Mouse (Mus musculus): Measurements from ENCODE around the gene Dpp3. TPM values are rescaled to one million over a fixed set of nuclear protein-coding genes. Genes with fewer than 3 reads are reported as not detected.
"Not testable (repeated sequence)": the region's sequence is repeated elsewhere in the genome, so short reads cannot be mapped to it uniquely, and the experiment has no call there.

The Dpp3 gene
- total RNA-seq (2021), result 10 to 100 TPM; 41.0 to 43.5 TPM

DNA sequence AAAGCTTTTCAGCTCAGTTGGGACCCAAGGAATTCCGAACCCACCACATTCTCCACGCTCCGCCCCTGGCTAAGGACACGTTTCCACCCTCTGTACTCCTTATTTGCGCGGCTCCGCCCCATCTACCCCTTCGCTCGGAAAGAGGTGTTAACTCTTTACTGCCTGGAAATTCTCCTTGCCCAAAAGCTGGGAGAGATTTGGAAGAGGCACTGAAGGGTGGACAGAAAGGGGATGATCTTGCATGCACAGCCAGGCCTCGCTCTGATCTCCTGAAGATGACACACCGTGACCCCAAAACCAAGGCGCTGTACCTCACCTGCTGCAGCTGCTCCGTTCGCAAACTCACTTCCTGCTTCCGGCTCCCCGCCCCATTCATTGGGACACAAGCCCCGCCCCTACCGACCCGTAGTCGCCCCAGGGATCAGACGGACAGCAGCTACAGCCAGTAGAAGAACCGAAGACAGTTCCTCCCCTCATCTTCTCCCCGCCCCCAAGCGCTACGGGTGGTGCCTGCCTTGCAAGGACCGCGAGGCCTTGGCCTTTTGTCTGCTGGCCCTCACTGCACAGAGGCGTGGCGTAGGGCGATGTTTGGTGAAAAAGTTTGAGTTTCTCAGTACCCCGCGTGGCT lies at the start of gene Dpp3:
TSS of gene Dpp3 (minus strand) at position 384 of the 628 bp plus-strand sequence.
- peak; percentile 94 to 96 for DNase-seq (ENCODE audit: extremely low spot score in 1 of 2, low spot score in 1 of 2)

DNA sequence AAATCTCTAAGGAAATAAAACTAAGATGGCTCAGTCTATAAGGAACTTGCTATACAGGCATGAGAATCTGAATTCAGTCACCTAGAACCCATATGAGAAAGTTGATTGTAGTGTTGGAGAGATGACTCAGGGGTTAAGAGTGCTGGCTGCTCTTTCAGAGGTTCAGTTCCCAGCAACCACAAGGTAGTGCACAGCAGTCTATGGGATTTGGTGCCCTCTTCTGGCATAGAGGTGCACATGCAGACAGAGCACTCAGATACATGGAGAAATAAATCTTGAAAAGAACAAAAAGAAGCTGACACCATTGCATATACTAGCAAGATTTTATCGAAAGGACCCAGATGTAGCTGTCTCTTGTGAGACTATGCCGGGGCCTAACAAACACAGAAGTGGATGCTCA lies 40.1 kb upstream of the Dpp3 start:
- DNase-seq (ENCODE audit: extremely low spot score in 1 of 2, low spot score in 1 of 2), result no peak

DNA sequence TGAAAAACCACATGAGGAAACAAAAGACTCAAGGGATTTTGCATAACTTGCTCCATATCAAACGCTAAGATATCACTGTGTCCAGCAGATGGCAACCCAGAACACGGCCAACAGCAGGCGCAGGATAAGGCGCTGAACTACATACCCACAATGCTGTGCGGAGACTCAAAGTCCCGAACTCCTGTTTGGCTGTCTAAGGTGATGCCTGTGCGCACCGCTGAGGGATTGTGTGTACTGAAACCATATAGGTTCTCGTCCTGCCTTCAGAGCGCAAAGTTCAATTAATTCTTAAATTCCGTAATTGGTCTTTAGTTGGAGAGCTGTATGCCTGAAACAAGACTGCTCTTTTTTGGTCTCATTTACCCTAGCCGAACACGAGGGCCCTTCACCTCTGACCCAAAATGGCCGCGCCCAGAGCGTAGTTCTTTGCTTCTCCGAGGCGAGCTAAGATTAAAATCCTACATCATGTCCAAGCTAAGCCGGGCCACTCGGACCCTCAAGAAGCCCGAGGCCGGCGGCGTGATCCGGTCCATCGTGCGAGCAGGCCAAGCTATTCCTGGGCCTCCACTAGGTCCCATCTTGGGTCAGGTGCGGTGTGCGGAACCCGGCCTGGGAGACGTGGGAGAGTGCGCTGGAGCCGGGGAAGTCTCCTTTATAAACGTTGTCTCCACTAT lies 34.0 kb upstream of the Dpp3 start, which contains the start of gene Mrpl11:
TSS of gene Mrpl11 (plus strand) at position 220 of the 674 bp plus-strand sequence.
- DNase-seq (ENCODE audit: extremely low spot score in 1 of 2, low spot score in 1 of 2), result peak; percentile 74 to 82

DNA sequence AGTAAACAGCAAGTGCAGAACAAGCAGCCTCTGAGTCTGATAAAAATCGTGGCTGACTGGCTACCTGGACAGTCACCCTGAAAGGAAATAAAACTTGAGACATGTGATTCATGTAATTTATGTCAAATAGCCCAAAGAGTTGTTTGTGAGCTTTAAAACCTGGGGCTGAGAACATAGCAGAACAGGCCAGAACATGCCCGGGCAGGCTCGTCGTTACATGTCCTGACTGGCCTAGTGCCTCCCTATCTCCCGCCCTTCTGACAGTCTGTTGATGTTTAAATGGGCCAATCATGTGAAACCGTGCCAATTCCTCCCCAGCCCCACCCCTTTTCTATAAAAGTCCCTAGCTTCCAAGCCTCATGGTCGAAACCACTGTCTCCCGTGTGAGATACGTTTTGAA lies 20.6 kb upstream of the Dpp3 start:
- DNase-seq (ENCODE audit: extremely low spot score in 1 of 2, low spot score in 1 of 2), result not testable (repeated sequence)

DNA sequence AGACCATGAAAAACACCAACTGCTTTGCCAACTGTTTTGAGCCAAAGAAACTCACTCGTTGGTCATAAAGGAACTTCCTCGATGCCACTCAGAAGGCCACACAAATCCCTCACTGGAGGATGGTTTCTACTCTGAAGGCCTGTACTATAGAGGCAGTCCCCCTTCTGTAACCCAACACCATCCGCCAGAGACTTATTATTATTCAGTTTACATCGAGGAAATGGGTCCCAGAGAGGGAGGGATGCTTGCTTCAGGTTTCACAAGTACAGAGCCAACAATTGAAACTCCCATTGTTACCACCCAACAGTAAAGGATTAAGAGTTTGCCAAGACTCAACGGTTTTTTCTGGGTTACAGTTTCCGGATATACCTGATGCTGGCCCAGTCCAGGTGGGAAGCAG lies 17.5 kb upstream of the Dpp3 start:
- DNase-seq (ENCODE audit: extremely low spot score in 1 of 2, low spot score in 1 of 2), result no peak

DNA sequence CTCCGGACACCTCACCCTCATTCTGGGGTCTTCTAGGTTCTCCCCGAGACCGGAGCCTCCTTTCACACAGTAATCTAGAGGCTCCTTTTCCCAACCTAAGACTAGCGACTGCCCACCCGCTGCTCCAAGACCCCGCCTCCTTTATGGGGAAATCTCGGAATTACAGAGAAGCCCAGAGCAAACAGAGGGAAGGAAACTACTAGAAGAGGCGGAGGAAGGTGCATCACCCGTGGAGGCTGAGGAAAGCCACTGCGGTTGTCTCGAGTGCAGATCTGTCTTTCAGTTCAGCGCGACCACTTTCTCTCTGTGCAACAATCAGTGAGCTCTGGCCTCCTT lies 15.1 kb upstream of the Dpp3 start:
- no peak for DNase-seq (ENCODE audit: extremely low spot score in 1 of 2, low spot score in 1 of 2)

DNA sequence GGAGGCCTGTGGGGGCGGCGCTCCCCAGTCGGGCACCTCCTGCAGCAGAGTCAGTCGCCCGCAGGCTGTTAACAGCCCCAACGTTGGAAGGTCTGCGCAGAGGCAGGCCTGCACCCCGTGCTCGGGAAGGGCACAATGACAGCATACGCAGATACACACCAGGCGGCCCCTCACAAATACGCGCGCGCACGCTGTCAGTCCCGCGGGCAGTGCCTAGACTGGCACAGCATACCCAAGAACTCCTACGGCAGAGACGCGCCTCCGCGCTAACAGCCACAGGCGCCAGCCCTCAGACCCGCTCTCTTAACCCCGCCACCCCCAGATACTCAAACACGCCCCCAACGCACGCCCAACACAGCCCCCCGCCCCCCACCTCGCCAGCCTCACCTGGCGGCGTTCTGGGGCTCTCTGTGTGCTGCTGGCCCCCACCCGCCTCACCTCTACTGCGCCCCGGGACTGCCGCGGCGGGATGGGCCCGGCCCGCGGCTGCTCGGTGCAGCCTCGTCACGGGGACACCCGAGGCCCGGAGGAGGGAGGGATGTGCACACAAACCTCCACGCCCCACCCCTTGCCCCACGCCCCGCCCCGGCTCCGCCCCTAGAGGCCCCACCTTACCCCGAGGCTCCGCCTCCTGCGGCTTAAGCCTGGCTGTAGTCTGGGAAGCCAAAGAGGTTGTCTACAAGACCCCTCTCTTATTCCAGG lies 14.6 kb upstream of the Dpp3 start, which contains the start of gene Peli3:
TSS of gene Peli3 (minus strand) at position 577 of the 702 bp plus-strand sequence.
- peak; percentile 66 for DNase-seq (ENCODE audit: extremely low spot score in 1 of 2, low spot score in 1 of 2)

DNA sequence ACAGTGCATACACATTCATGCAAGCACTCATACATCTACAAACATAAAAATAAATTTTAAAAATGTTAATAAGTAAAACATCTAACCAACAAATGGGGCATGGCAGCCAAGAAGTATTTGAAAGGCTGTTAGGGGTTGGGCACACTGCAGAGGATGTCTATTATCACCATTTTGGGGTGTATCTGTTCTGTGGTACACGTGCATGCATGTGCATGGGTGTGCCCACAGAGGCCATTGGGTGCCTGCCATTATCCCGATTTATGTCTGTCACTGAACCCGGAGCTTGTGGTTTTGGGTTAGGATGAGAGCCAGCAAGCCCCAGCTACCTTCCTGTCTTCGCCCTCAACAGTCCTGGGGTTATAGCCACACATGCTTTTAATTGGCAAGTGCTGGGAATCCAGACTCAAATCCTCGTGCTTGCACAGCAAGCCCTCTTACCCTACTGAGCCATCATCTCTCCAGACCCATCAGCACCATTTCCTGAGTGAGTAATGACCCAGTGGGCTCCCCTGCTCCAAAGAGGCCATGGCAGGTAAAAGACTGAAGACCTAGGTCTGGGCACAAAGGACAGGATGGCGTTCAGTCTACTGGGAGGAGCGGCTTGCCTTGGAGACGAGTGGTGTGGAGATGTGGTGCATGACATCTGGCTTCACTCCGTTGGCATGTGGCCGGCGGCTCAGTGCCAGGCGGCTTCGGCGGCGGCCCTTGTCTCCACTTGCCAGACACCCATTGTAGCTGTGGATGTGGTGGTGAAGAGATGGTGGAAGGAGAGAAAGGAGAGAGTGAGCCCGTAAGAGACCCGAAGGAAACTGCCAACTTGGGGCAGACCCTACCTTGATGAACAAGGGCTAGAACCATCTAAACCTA lies 9.6 kb upstream of the Dpp3 start:
- no peak for DNase-seq (ENCODE audit: extremely low spot score in 1 of 2, low spot score in 1 of 2)

DNA sequence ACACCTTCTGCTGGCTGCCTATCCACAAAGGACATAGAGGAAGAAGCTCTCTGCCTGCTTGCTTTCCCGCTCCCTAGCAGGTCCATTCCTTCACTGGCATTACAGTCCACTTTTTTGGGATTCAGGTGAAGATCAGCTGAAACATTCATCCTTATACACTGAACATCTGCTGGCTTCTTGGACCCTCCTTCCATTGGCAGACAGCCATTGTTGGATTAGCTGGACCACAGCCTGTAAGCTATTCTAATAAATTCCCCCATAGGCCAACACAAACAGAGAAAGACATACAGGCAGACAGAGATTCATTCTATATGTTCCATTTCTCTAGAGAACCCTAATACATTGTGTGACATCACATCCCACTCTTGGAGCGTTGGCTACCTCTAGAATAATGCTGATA lies 8.8 kb upstream of the Dpp3 start:
- DNase-seq (ENCODE audit: extremely low spot score in 1 of 2, low spot score in 1 of 2), result no peak

DNA sequence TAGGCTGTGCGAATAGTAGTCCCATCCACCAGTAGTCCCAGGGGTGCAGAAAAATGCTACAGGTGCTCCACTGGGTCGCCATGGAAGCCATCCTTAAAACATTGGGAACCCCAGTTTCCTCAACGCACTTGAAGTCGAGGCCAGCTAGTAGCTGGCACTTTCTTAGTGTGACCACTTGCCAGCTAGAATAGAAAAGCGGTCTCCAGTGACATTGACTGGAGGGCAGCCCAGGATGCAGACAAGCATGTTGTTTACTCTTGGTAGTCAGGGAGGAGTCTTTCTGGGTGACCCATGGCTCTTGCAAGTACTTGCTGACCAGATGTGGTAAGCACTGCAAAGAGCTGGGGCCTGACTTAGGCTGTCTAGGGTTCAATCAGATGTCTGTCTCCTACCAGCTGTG lies 694 bp upstream of the Dpp3 start:
- DNase-seq (ENCODE audit: extremely low spot score in 1 of 2, low spot score in 1 of 2), result no peak

DNA sequence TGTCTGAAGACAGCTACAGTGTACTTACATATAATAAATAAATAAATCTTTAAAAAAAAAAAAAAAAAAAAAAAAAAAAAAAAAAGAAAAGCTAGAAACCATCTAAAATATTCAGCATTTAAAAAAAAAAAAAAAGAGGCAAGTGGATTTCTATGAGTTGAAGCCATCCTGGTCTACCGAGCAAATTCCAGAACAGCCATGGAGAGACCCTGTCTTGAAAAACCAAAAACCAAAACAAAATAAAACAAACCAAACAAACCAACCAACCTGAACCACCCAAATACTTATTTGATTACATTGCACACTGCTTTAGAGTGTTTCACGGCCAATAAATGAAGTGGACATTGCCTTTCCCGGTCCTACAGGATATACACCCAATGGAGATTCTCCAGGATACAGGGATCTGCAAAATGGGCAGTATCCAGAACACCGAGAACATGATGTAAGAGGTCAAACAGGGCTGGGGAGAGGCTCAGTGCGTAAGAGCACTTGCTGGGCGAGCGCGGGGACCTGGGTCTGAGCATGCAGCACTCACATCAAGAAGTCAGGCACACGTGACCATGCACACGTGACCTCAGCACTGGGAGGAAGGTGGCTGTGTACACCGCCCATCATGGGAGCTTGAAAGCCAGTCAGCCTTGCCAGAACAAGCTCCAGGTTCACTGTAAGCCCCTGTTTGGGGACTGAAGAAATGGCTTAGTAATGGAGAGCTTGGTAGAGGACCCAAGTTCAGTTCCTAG lies 2.8 kb downstream of the Dpp3 start:
- DNase-seq (ENCODE audit: extremely low spot score in 1 of 2, low spot score in 1 of 2), result no peak

DNA sequence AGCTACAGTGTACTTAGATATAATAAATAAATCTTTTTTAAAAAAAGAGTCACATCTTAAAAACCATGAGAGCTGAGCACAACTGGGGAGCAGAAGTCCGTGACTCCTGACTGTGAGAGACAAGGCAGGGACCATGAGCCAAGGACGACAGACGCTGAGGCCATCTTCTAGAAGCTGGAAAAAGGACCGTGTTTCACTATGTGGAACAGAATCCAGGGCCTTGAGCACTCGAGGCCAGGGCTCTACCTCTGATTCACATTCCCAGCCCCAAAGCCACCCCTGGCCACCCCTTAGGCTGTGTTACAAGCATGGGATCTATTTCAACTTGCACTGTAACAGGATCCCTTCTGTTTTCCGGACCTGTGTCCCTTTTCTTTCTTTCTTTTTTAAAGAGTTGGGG lies 8.4 kb downstream of the Dpp3 start:
- no peak for DNase-seq (ENCODE audit: extremely low spot score in 1 of 2, low spot score in 1 of 2)

DNA sequence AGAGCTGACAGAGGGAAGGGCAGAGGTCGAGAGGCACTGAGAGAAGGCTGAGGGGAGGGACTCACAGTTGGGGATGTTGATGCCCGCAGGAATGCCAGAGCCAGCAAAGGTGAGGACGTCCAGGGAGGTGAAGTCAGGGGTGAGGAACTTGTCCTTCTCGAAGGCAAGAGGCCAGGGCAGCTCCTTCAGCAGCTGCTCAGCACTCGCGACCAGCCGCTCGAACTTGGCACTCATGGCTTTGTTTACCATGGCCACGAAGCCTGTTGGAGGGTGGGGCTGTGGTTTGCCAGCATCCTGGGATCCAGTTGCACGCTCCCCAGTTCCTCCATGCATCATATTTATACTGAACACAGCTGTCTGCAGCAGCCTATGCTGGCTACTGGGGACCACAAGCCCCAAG lies 11.3 kb downstream of the Dpp3 start:
- no peak for DNase-seq (ENCODE audit: extremely low spot score in 1 of 2, low spot score in 1 of 2)

DNA sequence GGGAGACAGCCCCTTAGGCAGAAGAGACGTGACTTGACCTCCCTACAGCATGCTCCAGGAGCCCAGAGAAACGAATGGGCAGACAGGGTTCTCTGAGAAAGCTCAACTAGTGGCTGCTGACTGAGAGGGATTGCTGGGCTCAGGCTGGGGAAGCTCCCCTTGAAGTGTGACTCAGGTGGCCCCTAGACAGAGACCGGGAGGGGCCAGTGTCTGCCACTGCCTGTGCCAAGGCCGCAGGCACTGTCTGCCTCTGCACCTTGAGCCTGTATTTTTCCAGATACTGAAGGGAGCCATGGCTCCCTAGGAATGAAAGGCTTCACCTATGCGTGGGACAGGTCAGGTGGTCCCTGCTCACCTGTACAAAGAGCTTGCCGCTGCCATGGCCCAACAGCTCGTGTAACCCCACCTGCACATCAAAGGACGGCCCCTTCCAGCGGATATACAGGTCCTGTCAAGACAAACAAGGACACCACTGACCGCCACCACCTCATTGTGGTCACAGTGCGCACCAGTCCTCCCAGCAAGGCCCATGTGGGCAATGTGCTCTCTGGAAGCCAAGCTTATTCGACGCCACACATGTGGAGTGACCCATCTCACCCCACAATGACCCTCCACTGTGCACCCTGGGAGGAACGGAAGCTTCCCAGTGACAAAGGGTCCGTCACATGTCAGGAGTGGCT lies 12.0 kb downstream of the Dpp3 start:
- DNase-seq (ENCODE audit: extremely low spot score in 1 of 2, low spot score in 1 of 2), result no peak

DNA sequence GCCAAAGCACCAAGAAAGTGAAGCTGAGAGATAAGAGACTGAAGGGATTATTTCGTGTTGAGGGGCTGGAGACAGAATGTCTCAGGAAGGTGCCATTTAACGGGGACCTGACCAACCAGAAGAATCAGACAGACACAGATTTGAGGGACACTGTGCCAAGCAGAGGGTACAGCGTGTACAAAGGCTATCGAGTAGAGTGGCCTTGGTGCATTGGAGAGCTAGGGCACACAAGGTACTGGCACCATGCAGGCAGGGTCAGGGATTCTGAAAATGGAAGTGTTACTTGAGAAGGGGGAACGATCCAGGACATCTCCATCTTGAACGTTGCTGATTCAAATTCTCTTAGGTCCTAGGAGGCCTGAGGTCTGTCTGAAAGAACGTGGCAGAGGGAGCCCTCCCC lies 18.7 kb downstream of the Dpp3 start:
- DNase-seq (ENCODE audit: extremely low spot score in 1 of 2, low spot score in 1 of 2), result no peak

DNA sequence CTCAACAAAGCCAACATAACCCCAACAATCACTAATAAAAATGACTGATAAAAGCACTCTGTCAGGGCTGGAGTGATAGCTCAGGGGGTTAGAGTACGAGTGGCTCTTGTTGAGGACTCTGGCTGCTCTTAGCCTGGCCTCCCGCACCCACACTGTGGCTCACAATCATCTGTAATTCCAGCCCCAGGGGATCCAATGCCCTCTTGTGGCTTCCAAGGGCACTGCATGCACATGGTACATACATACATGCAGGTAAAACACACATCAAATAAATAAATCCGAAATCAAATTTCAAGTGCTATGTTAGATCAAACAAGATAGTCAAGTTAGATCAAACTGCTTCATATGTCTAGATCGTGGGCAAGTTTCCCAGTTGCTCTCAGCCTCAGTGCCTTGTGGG lies 20.0 kb downstream of the Dpp3 start:
- no peak for DNase-seq (ENCODE audit: extremely low spot score in 1 of 2, low spot score in 1 of 2)

DNA sequence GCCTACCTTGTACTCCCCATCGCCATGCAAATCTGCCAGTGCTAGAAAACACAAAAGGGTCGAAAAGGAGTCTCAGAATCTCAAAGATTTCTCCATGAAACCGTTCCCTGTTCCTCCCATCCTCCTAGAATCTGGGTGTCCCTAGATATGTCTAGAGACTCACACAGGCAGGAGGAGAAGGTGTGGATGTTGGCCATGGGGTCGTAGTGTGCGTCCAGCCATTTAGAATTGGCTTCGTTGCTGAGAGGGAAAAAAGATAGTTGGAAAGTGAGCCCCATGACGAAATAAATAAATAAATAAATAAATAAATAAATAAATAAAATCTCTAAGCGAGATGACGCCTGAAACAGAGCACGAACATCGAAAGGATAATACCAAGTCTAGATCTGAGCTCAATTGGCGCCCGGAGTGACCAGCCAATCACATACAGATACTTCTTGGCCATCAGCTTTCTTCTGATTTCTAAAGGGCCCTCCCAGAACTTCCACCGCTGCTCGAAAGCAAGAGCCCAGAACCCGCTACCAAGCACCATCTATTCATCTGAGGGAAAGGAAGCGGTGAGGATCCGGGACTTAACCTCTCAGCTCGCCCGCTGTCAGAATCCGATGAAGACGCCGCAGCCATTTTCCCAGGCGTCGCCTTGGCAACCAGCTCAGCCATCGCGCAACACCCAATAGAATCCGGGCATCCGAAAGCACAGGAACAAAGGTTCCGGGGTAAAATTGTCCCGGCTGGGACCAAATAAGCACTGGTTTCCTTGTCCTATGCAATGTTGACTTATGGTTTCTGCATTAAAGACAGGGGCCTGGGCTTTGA lies 21.9 kb downstream of the Dpp3 start, which contains the start of gene Bbs1:
TSS of gene Bbs1 (minus strand) at position 650 of the 816 bp plus-strand sequence.
- DNase-seq (ENCODE audit: extremely low spot score in 1 of 2, low spot score in 1 of 2), result peak; percentile 80 to 82

DNA sequence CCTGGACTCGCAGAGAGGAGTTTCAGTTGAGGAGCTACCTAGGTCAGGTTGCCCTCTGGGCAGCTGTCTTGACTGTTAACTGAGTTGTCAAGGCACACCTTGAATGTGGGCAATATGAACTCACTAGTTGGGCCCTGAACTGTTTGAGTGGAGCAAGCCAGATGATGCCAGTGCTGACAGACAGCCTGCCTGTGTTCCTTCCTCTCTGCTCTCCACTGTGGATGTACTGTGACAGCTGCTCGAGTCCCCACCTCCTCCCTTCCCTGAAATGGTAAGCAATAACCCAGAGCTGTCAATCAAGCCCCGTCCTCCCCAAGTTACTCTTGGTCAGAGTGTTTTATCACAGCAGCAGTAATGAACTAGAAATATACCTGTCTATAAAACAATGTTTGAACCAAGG lies 28.2 kb downstream of the Dpp3 start:
- DNase-seq (ENCODE audit: extremely low spot score in 1 of 2, low spot score in 1 of 2), result no peak

DNA sequence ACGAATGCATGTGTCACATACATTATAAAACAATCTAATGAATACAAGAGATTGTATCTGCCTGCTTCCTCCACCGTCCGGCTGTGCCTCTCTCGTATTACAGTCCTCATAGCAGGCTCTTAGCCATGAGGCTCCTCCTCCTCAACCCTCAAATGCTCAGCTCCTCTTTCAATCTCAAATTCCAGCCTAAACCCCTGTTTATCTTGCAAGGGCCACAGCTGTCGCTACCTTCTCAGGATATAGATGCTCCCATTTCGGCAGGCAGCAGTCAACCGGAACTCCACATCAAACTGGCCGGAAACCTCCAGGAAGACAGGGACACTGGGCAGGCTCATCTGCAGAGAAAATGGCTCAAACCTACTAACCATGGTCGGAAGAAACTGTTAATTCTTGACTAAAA lies 29.1 kb downstream of the Dpp3 start:
- DNase-seq (ENCODE audit: extremely low spot score in 1 of 2, low spot score in 1 of 2), result no peak

Data from layer of hippocampus, postnatal 25 days (tissue).